9 mouse cellular contexts compared by ENCODE assay signal in the genomic region with DNA sequence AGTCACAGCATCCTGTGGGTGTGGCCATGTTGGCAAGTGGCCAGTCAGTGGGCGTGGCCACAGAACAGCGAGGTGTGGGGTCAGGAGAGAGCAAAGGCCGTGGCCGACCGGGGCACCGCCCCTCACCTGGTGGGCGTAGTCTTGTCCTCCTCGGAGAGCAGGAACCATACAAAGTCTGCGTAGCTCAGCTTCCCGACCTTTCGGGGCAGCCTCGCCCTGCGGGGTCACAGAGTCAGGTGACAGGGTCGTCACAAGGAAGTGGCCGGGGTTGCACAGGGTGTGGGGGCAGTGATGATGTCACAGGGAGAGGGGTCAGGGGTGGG. TPM values are rescaled to one million over a fixed set of nuclear protein-coding genes. Genes with fewer than 3 reads are reported as not detected.
A peak's percentile ranks its signal among the peaks of the same experiment; 100 is the strongest.
DNase-seq lines count a peak whose midpoint lies in the region; ATAC-seq lines count a peak whose summit lies in the region.
"Had no signal": no experiment of that assay in that cellular context is flagged by ENCODE, and none has a peak within 500 bp of the region (broad histone marks: within the 10 kb centered on the region; RNA-seq: fewer than 3 reads in every experiment).

No protein-coding gene starts in this region.

- no peaks in the 10 kb centered on the region for H3K4me1 ChIP-seq in kidney, embryonic 16.5 days (ENCODE audit: insufficient read depth, low read length)

- no peak overlapping the region for H3K4me3 ChIP-seq in kidney, embryonic 16.5 days (ENCODE audit: low read length)

- WGBS in kidney, embryonic 16.5 days: 95% methylated on average over 15 of the region's 15 CpGs

- no peak for ATAC-seq in kidney, embryonic 16.5 days (ENCODE audit: low FRiP score, low TSS enrichment)
- no peak for ATAC-seq in inflammation-experienced regulatory T-cells, adult 6 months

- peaks cover 36% of the 10 kb centered on the region for H3K9me3 ChIP-seq in kidney, embryonic 16.5 days (ENCODE audit: low read length)

- no peak overlapping the region for H3K4me2 ChIP-seq in kidney, embryonic 16.5 days (replicated peaks; ENCODE audit: low read depth, low read length)

- H3K27me3 ChIP-seq in kidney, embryonic 16.5 days (ENCODE audit: insufficient read depth, low read length): no peaks in the 10 kb centered on the region

- peak; percentile 24 for DNase-seq in kidney, postnatal 14 days
- peak; percentile 49 for DNase-seq in R1 (ENCODE audit: low read depth, low spot score)
- DNase-seq in cerebellum, postnatal 25 days: peak; percentile 10 to 46
- DNase-seq in layer of hippocampus, adult 18-20 months (ENCODE audit: low spot score in 2 of 2): peak; percentile 2 to 8
- peak; percentile 6 to 47 for DNase-seq in lung, postnatal 4 days
- peak; percentile 31 to 65 for DNase-seq in urinary bladder, postnatal 4 days (ENCODE audit: low spot score in 2 of 2)

- no peak overlapping the region for H3K9ac ChIP-seq in kidney, embryonic 16.5 days (replicated peaks; ENCODE audit: low read length)

- H3K36me3 ChIP-seq in kidney, embryonic 16.5 days (ENCODE audit: insufficient read depth, low read length): peaks cover 39% of the 10 kb centered on the region

- no peak overlapping the region for H3K27ac ChIP-seq in kidney, embryonic 16.5 days (ENCODE audit: low read length)

RNA-seq across cellular contexts. Expression of a gene that starts 34.2 kb away (rescaled TPM):
- 137 and 142 TPM in 2 replicates for polyA plus RNA-seq in kidney, embryonic 16.5 days (2015; fragmentation: Nextera tagmentation; extraction: Ambion mirVana)
- total RNA-seq in layer of hippocampus, adult 18-20 months (2021): 10 to 100 TPM; 92.2 to 98.4 TPM
- 10 to 100 TPM; 12.6 to 23.4 (median 13.9) TPM for polyA plus RNA-seq in inflammation-experienced regulatory T-cells, adult 6 months (2017; shearing (Covaris generic))

RNA-seq across cellular contexts. Expression of a gene that starts 51.1 kb away (rescaled TPM):
- polyA plus RNA-seq in kidney, embryonic 16.5 days (2015; fragmentation: Nextera tagmentation; extraction: Ambion mirVana): not detected in 2 replicates
- total RNA-seq in layer of hippocampus, adult 18-20 months (2021): not detected
- polyA plus RNA-seq in inflammation-experienced regulatory T-cells, adult 6 months (2017; shearing (Covaris generic)): not detected
- total RNA-seq: neutrophil, adult 5-6 weeks had no signal
